Mouse (Mus musculus) ovary, adult 10 weeks (tissue): ENCODE measurements around the gene Gp9. TPM values are rescaled to one million over a fixed set of nuclear protein-coding genes. Genes with fewer than 3 reads are reported as not detected.

Source experiments
- polyA plus RNA-seq: library from polyadenylated mRNA; stranded (reverse); fragments of 350-450 nt; fragmentation: Illumina TruSeq; extraction: RNeasy Lipid Tissue Mini Kit (QIAGEN cat#74804); gene quantifications from one replicate; pipeline ENCODE4 v1.2.3, GENCODE M21; 2014

Gene Gp9
- not detected for polyA plus RNA-seq

DNA sequence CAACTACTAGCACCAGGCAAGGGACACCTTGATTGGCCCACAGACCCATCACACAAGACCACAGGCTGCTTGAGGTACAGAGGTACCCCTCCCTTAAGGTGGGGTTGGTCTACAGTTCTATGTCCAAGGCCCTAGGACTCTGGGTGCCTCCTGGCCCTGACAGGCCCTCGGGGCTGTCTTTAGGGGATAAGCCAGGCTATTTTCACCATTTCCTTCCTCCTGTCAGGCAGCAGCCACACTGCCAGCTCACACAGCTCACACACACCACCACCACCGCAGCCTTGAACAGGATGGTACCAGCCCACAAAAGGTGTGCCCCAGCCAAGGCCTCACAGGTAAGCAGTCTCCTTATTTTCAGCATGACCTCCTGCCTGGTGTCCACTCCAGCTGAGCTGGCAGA, at the start of gene Gp9:
Gene Gp9 (plus strand): TSS at position 231 of the 400 bp plus-strand sequence.

DNA sequence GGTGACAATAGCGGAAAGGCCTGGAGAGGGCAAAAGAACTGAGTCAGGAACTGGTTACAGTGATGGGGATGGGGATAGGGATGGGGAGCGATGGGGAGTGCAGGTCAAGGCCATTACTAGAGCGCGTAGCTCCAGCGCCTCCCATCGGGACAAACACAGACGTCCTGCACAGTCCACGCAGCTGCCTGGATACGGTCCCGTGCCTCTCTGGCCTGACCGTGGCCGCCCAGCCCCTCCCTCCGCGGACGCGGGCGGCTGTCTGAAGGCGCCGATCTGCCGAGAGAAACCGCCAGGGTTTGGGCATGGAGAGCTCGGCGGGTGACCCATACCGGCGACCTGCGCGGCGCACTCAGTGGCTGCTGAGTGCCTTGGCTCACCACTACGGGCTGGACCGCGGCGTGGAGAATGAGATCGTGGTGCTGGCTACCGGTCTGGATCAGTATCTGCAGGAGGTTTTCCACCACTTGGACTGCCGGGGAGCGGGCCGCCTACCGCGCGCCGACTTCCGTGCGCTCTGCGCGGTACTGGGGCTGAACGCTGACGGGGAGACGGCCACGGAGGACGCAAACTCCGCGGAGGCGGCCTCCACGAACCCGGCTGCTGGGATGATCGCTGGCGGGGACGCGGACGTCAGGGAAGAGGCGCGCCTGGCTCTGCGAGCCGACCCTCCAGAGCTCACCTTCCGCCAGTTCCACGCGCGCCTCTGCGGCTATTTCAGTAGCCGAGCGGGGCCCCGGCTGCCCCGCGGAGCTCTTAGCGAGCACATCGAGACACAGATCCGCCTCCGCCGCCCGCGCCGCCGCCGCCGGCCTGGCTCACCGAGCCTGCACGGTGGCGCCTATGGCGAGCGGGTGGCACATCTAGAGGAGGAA, 47.0 kb upstream of the Gp9 start, which contains the start of gene Efcc1:
Gene Efcc1 (plus strand): TSS at position 279 of the 872 bp plus-strand sequence.

DNA sequence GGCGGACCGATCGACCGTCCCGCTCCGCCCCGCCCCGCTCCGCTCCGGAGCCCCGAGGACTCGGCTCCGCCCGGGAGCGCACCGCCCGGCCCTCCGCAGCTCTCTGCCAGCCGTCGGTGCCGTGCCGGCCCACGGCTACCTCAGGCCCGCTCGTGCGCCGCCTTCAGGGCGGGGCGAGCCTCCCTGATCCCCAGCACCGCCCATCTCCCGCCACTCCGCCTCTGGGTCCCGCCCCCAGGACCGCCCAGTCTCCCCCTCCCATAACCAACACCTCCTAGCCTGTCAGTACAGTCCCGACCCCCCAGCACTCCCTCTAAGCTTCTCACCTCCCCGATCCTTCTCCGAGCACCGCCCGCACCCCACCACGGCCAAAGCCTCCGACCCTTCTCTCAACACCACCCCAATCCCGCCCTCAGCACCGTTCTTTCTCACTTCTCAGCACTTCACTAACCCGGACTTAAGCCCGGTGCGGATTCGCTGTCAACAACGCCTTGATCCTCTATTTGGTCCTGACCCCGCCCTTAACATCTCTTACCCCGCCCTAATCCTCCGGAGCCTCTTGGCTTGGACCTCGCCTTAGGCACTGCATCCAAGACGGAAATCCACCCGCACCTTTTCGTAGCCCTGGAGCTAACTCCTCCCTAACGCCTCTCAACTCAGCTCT, 33.9 kb downstream of the Gp9 start, which contains the start of gene Rab43:
Gene Rab43 (minus strand): TSS at position 490 of the 664 bp plus-strand sequence.

Other genes starting within 250 kb of the Gp9 start
- gene Arhgap25, start 244.8 kb upstream of the Gp9 start, polyA plus RNA-seq: 1.4 TPM
- 1.7 TPM for gene Prokr1, start 187.3 kb upstream of the Gp9 start, polyA plus RNA-seq
- gene Aplf, start 105.9 kb upstream of the Gp9 start, polyA plus RNA-seq: 15.9 TPM
- gene Efcc1, start 47.2 kb upstream of the Gp9 start, polyA plus RNA-seq: not detected
- 8.1 TPM for gene Rab43, start 34.1 kb downstream of the Gp9 start, polyA plus RNA-seq
- not detected for gene Gm45140, start 57.7 kb downstream of the Gp9 start, polyA plus RNA-seq
- gene Isy1, start 60.7 kb downstream of the Gp9 start, polyA plus RNA-seq: 30.8 TPM
- 1,095 TPM for gene Cnbp, start 73.0 kb downstream of the Gp9 start, polyA plus RNA-seq
- gene Copg1, start 109.7 kb downstream of the Gp9 start, polyA plus RNA-seq: 30.0 TPM
- 11.7 TPM for gene Hmces, start 135.9 kb downstream of the Gp9 start, polyA plus RNA-seq
- gene H1fx, start 203.6 kb downstream of the Gp9 start, polyA plus RNA-seq: not detected